Mouse (Mus musculus) lung, embryonic 15.5 days (tissue): ENCODE results near the gene Mss51. TPM values are rescaled to one million over a fixed set of nuclear protein-coding genes. Genes with fewer than 3 reads are reported as not detected.
A peak's percentile ranks its signal among the peaks of the same experiment; 100 is the strongest.

ENCODE experiments used
- ATAC-seq: fragments of 200-750 bp; cut with Nextera tagmentation; 2 replicates; pipeline ENCODE4 v1.8.0; 2017; ENCODE audit warnings: moderate number of reproducible peaks, borderline replicate concordance; ENCODE audit not compliant: low FRiP score, low TSS enrichment; ENCODE audit errors: extremely low read depth
- H3K27ac ChIP-seq: fragments of 300-500 bp; sonication (generic); 2 replicates; pipeline ENCODE4 v1.5.1; 2015; ENCODE audit warnings: moderate library complexity, mild to moderate bottlenecking, inconsistent platforms
- H3K27me3 ChIP-seq: fragments of 300-500 bp; sonication (generic); 2 replicates; pipeline ENCODE4 v1.6.1; 2015; ENCODE audit warnings: inconsistent platforms
- H3K36me3 ChIP-seq: fragments of 300-500 bp; sonication (generic); 2 replicates; pipeline ENCODE4 v1.6.1; 2015; ENCODE audit warnings: inconsistent platforms
- H3K4me1 ChIP-seq: fragments of 300-500 bp; sonication (generic); 2 replicates; pipeline ENCODE4 v1.6.1; 2015; ENCODE audit warnings: inconsistent platforms
- H3K4me2 ChIP-seq: fragments of 300-500 bp; sonication (generic); 2 replicates; pipeline ENCODE4 v1.6.1; 2015; ENCODE audit warnings: inconsistent platforms, mild to moderate bottlenecking, moderate library complexity
- H3K4me3 ChIP-seq: fragments of 300-500 bp; sonication (generic); 2 replicates; pipeline ENCODE4 v1.5.1; 2015; ENCODE audit warnings: mild to moderate bottlenecking, inconsistent platforms
- H3K9ac ChIP-seq: fragments of 300-500 bp; sonication (generic); 2 replicates; pipeline ENCODE4 v1.6.1; 2015; ENCODE audit warnings: inconsistent platforms
- H3K9me3 ChIP-seq: fragments of 300-500 bp; sonication (generic); 2 replicates; pipeline ENCODE4 v1.6.1; 2016; ENCODE audit warnings: inconsistent platforms
- whole genome bisulfite sequencing: fragments of 180-500 bp; shearing (Covaris S2); methylation state at CpG from one replicate; pipeline ENCODE4 v1.1.7; 2015; 5-methylcytosine and 5-hydroxymethylcytosine counted together
- polyA plus RNA-seq: library from polyadenylated mRNA; unstranded; fragments of >200 nt; fragmentation: Nextera tagmentation; extraction: Ambion mirVana; gene quantifications from 2 replicates; pipeline ENCODE4 v1.2.1, GENCODE M21; 2015

The Mss51 gene
- polyA plus RNA-seq, 1 experiment from 2014 or later = 0.82 TPM

DNA sequence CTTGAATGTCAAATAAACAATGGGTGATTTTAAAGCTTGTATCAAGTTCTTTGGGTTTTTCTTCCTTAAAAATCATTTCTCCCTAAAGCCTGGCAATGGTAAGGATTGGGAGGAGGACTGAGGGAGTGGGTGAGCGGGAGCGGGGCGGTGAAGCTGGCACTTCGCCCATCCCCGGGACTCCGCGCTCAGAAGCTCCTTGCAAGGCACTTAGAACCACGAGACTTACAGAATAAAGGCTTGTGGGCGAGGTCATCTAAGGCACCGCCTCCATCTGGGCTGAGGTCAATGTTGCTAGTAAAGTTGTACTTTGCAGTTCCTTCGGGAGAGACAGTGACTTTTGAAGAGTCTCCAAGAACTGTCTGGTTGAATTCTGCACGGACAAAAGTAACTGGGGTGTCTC is 49.5 kb downstream of the Mss51 start:
- no peak overlapping the region for H3K4me3 ChIP-seq
- H3K9ac ChIP-seq = no peak overlapping the region
- ATAC-seq = 0 out of 2 replicates have a peak, but pooled peaks have one; percentile 23
- WGBS = 46% methylated on average over 12 of the region's 12 CpGs
- no peaks in the 10 kb centered on the region for H3K27me3 ChIP-seq
- H3K9me3 ChIP-seq = no peaks in the 10 kb centered on the region
- no peaks in the 10 kb centered on the region for H3K36me3 ChIP-seq
- 0 out of 2 replicates have a peak, but pooled peaks cover 4% of the 10 kb centered on the region for H3K4me1 ChIP-seq
- H3K4me2 ChIP-seq = no peak overlapping the region
- no peak overlapping the region for H3K27ac ChIP-seq

DNA sequence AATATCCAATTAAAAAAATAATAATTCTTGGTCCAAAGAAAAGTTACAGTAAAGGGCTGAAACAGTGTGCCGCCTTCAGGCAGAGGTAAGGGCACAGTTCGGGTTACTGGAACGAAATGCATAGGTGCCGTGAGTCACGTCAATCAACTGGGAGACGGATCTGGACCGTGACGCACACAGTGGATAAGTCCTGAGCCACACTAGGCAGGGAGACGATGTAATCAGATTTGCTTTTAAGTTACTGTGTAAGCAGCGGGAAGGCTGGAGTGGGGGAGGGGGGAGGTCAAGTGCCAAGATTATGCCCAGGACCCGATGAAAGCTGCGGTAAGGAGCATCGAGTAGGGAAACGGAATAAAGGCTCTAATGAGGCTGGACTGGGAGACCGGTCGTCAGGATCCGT is 54.4 kb downstream of the Mss51 start:
- no peak overlapping the region for H3K9ac ChIP-seq
- H3K4me3 ChIP-seq = no peak overlapping the region
- WGBS = 55% methylated on average over 17 of the region's 17 CpGs
- H3K27me3 ChIP-seq = no peaks in the 10 kb centered on the region
- no peak overlapping the region for H3K27ac ChIP-seq
- no peak overlapping the region for H3K4me2 ChIP-seq
- no peaks in the 10 kb centered on the region for H3K4me1 ChIP-seq
- ATAC-seq = no peak
- H3K36me3 ChIP-seq = no peaks in the 10 kb centered on the region
- H3K9me3 ChIP-seq = no peaks in the 10 kb centered on the region

DNA sequence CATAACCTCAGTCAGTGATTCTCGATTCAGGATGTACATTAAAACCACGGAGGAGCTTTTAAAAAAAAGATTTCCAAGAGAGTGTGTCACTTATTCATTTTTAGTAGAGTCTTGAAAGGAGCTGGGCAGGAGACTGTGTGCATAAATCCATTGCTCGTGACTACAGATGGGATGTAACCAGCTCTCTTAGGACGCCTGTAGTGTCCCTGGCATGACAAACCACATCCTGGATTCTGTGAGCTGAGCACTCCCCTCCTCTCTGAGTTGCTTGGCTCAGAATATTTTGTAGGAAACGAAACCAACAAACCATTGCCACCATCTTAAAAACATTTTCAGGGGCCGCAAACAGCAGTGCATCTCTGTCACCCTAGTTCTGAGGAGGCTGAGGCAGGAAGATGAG is 59.7 kb downstream of the Mss51 start:
- Histone ChIP-seq H3K9ac (no peak overlapping the region), H3K27me3 (no peaks in the 10 kb centered on the region), H3K36me3 (no peaks in the 10 kb centered on the region), H3K4me3 (no peak overlapping the region), H3K27ac (no peak overlapping the region), H3K9me3 (no peaks in the 10 kb centered on the region), H3K4me1 (no peaks in the 10 kb centered on the region), H3K4me2 (no peak overlapping the region)
- no peak for ATAC-seq
- 62% methylated on average over 6 of the region's 6 CpGs for WGBS

Other genes starting within 250 kb of the Mss51 start
- gene Kcnk16, start 227.7 kb downstream of the Mss51 start, polyA plus RNA-seq = 1.3 and 3.0 TPM in 2 replicates
- 15.0 and 21.2 TPM in 2 replicates for gene Nudt13, start 202.2 kb downstream of the Mss51 start, polyA plus RNA-seq
- gene Ecd, start 148.8 kb downstream of the Mss51 start, polyA plus RNA-seq = 49.1 and 50.0 TPM in 2 replicates
- gene Fam149b, start 148.7 kb downstream of the Mss51 start, polyA plus RNA-seq = 32.4 and 35.8 TPM in 2 replicates
- 190 and 191 TPM in 2 replicates for gene Dnajc9, start 108.0 kb downstream of the Mss51 start, polyA plus RNA-seq
- gene Mrps16, start 103.3 kb downstream of the Mss51 start, polyA plus RNA-seq = 90.3 and 93.7 TPM in 2 replicates
- gene Cfap70, start 44.7 kb downstream of the Mss51 start, polyA plus RNA-seq = 1.5 and 1.7 TPM in 2 replicates
- gene Anxa7, start 16.8 kb downstream of the Mss51 start, polyA plus RNA-seq = 38.8 and 44.7 TPM in 2 replicates
- 41.3 and 41.6 TPM in 2 replicates for gene Ppp3cb, start 49.7 kb upstream of the Mss51 start, polyA plus RNA-seq
- gene Usp54, start 144.2 kb upstream of the Mss51 start, polyA plus RNA-seq = 7.0 and 7.6 TPM in 2 replicates
- 0.37 and 0.82 TPM in 2 replicates for gene Myoz1, start 159.6 kb upstream of the Mss51 start, polyA plus RNA-seq
- 3.8 and 5.8 TPM in 2 replicates for gene Synpo2l, start 171.5 kb upstream of the Mss51 start, polyA plus RNA-seq
- 88.2 and 92.8 TPM in 2 replicates for gene Sec24c, start 177.4 kb upstream of the Mss51 start, polyA plus RNA-seq
- 33.6 and 34.0 TPM in 2 replicates for gene Fut11, start 198.1 kb upstream of the Mss51 start, polyA plus RNA-seq
- gene Chchd1, start 206.1 kb upstream of the Mss51 start, polyA plus RNA-seq = 189 and 191 TPM in 2 replicates
- gene Zswim8, start 210.7 kb upstream of the Mss51 start, polyA plus RNA-seq = 29.4 and 30.7 TPM in 2 replicates
- gene Ndst2, start 237.7 kb upstream of the Mss51 start, polyA plus RNA-seq = 26.0 and 26.9 TPM in 2 replicates